Mouse (Mus musculus): Measurements from ENCODE around the gene Aplp1. TPM values are rescaled to one million over a fixed set of nuclear protein-coding genes. Genes with fewer than 3 reads are reported as not detected.
A peak's percentile ranks its signal among the peaks of the same experiment; 100 is the strongest.

Gene Aplp1
- polyA plus RNA-seq, 1 experiment = 78.2 TPM

GRCm38 (mm10) chr7:30463996-30464395 lies 18.7 kb upstream of the Aplp1 start:
- Histone ChIP-seq H3K27ac (ENCODE audit: insufficient read depth, low read length) (peak overlapping the region; percentile 96), H3K4me3 (ENCODE audit: low read depth, low read length) (no peak overlapping the region; the same call in 1 of the 2 replicates), H3K4me1 (ENCODE audit: control insufficient read depth, insufficient read depth, low read length) (peaks cover 17% of the 10 kb centered on the region), H3K9ac (ENCODE audit: low read depth, poor library complexity, severe bottlenecking) (peak overlapping the region; percentile 60; the same call in 1 of the 2 replicates), H3K9me3 (replicated peaks; ENCODE audit: control insufficient read depth, insufficient read depth, low read length, poor library complexity, severe bottlenecking) (no peaks in the 10 kb centered on the region), H3K27me3 (ENCODE audit: control insufficient read depth, insufficient read depth, low read length, poor library complexity, severe bottlenecking) (no peaks in the 10 kb centered on the region), H3K36me3 (ENCODE audit: control insufficient read depth, insufficient read depth, low read length, poor library complexity, severe bottlenecking) (peaks cover 3% of the 10 kb centered on the region; the same call in 1 of the 2 replicates)
- TF ChIP-seq EP300 (IDR thresholded peaks at IDR 0.05; ENCODE audit: insufficient read depth, low read depth, low read length) (no peak), CTCF (IDR thresholded peaks at IDR 0.05; ENCODE audit: low read depth, low read length) (no peak), POLR2A (IDR thresholded peaks at IDR 0.05; ENCODE audit: insufficient read depth, low read length) (no peak)

GRCm38 (mm10) chr7:30463568-30463967 lies 18.2 kb upstream of the Aplp1 start:
- no peak overlapping the region for H3K4me3 ChIP-seq (ENCODE audit: low read depth, low read length)
- H3K36me3 ChIP-seq (ENCODE audit: control insufficient read depth, insufficient read depth, low read length, poor library complexity, severe bottlenecking) = peaks cover 3% of the 10 kb centered on the region; the same call in 1 of the 2 replicates

GRCm38 (mm10) chr7:30459484-30459883 lies 14.1 kb upstream of the Aplp1 start:
- Histone ChIP-seq H3K9ac (ENCODE audit: low read depth, poor library complexity, severe bottlenecking) (no peak overlapping the region), H3K9me3 (replicated peaks; ENCODE audit: control insufficient read depth, insufficient read depth, low read length, poor library complexity, severe bottlenecking) (no peaks in the 10 kb centered on the region), H3K4me3 (ENCODE audit: low read depth, low read length) (no peak overlapping the region), H3K27me3 (ENCODE audit: control insufficient read depth, insufficient read depth, low read length, poor library complexity, severe bottlenecking) (no peaks in the 10 kb centered on the region), H3K4me1 (ENCODE audit: control insufficient read depth, insufficient read depth, low read length) (peaks cover 18% of the 10 kb centered on the region), H3K36me3 (ENCODE audit: control insufficient read depth, insufficient read depth, low read length, poor library complexity, severe bottlenecking) (no peaks in the 10 kb centered on the region), H3K27ac (ENCODE audit: insufficient read depth, low read length) (no peak overlapping the region)
- TF ChIP-seq EP300 (IDR thresholded peaks at IDR 0.05; ENCODE audit: insufficient read depth, low read depth, low read length) (no peak), POLR2A (IDR thresholded peaks at IDR 0.05; ENCODE audit: insufficient read depth, low read length) (no peak), CTCF (IDR thresholded peaks at IDR 0.05; ENCODE audit: low read depth, low read length) (no peak)

More at GRCm38 (mm10) chr7:30463568-30463967, 18.2 kb upstream of the Aplp1 start:
- Histone ChIP-seq H3K4me1 (ENCODE audit: control insufficient read depth, insufficient read depth, low read length) (peaks cover 17% of the 10 kb centered on the region), H3K9me3 (replicated peaks; ENCODE audit: control insufficient read depth, insufficient read depth, low read length, poor library complexity, severe bottlenecking) (no peaks in the 10 kb centered on the region), H3K9ac (ENCODE audit: low read depth, poor library complexity, severe bottlenecking) (no peak overlapping the region), H3K27me3 (ENCODE audit: control insufficient read depth, insufficient read depth, low read length, poor library complexity, severe bottlenecking) (no peaks in the 10 kb centered on the region), H3K27ac (ENCODE audit: insufficient read depth, low read length) (peak overlapping the region; percentile 96)
- TF ChIP-seq CTCF (IDR thresholded peaks at IDR 0.05; ENCODE audit: low read depth, low read length) (no peak), EP300 (IDR thresholded peaks at IDR 0.05; ENCODE audit: insufficient read depth, low read depth, low read length) (peak; percentile 100), POLR2A (IDR thresholded peaks at IDR 0.05; ENCODE audit: insufficient read depth, low read length) (no peak)

- Histone ChIP-seq H3K9ac (ENCODE audit: low read depth, poor library complexity, severe bottlenecking) (peak within 1 kb of the TSS; percentile 68), H3K9me3 (replicated peaks; ENCODE audit: control insufficient read depth, insufficient read depth, low read length, poor library complexity, severe bottlenecking) (no peaks in the 10 kb centered on the region), H3K4me3 (ENCODE audit: low read depth, low read length) (peak within 1 kb of the TSS; percentile 68), H3K4me1 (ENCODE audit: control insufficient read depth, insufficient read depth, low read length) (peaks cover 19% of the 10 kb centered on the region), H3K27me3 (ENCODE audit: control insufficient read depth, insufficient read depth, low read length, poor library complexity, severe bottlenecking) (no peaks in the 10 kb centered on the region), H3K36me3 (ENCODE audit: control insufficient read depth, insufficient read depth, low read length, poor library complexity, severe bottlenecking) (no peaks in the 10 kb centered on the region; the same call in 1 of the 2 replicates), H3K27ac (ENCODE audit: insufficient read depth, low read length) (peak within 1 kb of the TSS; percentile 2; the same call in 1 of the 2 replicates)
- TF ChIP-seq CTCF (IDR thresholded peaks at IDR 0.05; ENCODE audit: low read depth, low read length) (no peak), EP300 (IDR thresholded peaks at IDR 0.05; ENCODE audit: insufficient read depth, low read depth, low read length) (no peak), POLR2A (IDR thresholded peaks at IDR 0.05; ENCODE audit: insufficient read depth, low read length) (no peak)
Observed at GRCm38 (mm10) chr7:30457629-30458330, 12.4 kb upstream of the Aplp1 start, which contains the start of the genes Kirrel2 and Nphs1. Gene Kirrel2, minus strand, starts transcription at chr7:30457690. Gene Nphs1, plus strand, starts transcription at chr7:30458315.

GRCm38 (mm10) chr7:30456911-30457628 lies 11.7 kb upstream of the Aplp1 start:
- Histone ChIP-seq H3K27ac (ENCODE audit: insufficient read depth, low read length) (0 out of 2 replicates have a peak overlapping the region, but pooled peaks have one; percentile 2), H3K9ac (ENCODE audit: low read depth, poor library complexity, severe bottlenecking) (peak overlapping the region; percentile 68), H3K9me3 (replicated peaks; ENCODE audit: control insufficient read depth, insufficient read depth, low read length, poor library complexity, severe bottlenecking) (no peaks in the 10 kb centered on the region), H3K36me3 (ENCODE audit: control insufficient read depth, insufficient read depth, low read length, poor library complexity, severe bottlenecking) (peaks cover 4% of the 10 kb centered on the region), H3K4me3 (ENCODE audit: low read depth, low read length) (peak overlapping the region; percentile 68), H3K27me3 (ENCODE audit: control insufficient read depth, insufficient read depth, low read length, poor library complexity, severe bottlenecking) (no peaks in the 10 kb centered on the region), H3K4me1 (ENCODE audit: control insufficient read depth, insufficient read depth, low read length) (peaks cover 15% of the 10 kb centered on the region)
- TF ChIP-seq POLR2A (IDR thresholded peaks at IDR 0.05; ENCODE audit: insufficient read depth, low read length) = no peak
- TF ChIP-seq CTCF (IDR thresholded peaks at IDR 0.05; ENCODE audit: low read depth, low read length) = no peak
- TF ChIP-seq EP300 (IDR thresholded peaks at IDR 0.05; ENCODE audit: insufficient read depth, low read depth, low read length) = no peak
